Mouse (Mus musculus): ENCODE measurements around the gene Klhl29. TPM values are rescaled to one million over a fixed set of nuclear protein-coding genes. Genes with fewer than 3 reads are reported as not detected.

Gene Klhl29
- total RNA-seq, 2 experiments from 2014 or later: 27.1 to 27.5 TPM

DNA sequence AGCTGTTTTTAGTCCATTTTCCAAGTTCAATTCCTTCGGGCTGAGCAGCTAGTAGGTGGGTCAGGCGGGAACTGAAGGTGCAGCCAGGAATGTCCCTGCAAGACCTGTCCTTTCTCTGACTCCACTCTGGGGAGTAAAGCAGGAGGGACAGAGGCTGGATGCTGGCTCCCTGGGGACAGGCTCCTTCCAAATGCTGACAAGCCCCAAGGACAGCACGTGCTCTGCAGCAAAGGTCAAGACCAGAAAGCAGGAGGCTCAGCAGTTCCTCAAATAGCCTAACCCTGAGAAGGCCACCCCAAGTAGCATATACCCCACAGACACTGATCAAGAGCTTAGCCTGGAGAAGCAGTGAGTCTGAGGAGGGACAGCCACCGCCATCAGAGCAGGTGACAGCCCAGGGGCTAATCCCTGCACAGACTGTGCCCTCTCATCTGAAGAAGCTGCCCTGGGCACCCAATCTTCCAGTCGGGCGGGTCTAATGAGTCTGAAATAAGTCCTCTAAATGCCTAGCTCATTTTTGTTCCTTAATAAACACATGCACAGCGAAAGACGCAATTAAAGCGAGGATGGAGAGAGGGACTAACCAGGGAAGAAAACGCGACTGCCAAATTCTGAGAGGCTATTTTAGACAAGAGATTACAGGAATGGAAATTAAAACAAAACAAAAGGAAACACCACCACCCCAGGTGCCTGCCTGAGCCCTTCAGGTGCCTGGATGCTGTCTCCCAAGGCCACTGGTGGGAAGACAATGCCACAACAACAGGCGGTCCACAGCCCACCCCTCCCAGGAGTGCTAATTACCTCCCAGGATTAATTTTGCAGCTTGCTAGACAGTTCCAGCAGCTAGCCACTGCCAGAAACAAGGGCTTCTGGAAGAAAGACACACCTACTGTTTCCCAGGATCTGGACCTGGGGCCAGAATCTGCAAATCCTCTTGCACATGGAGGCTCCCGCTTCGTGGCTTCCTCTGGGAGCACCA is 148.5 kb downstream of the Klhl29 start:
- no peak for DNase-seq (ENCODE audit: low spot score in 2 of 2)

DNA sequence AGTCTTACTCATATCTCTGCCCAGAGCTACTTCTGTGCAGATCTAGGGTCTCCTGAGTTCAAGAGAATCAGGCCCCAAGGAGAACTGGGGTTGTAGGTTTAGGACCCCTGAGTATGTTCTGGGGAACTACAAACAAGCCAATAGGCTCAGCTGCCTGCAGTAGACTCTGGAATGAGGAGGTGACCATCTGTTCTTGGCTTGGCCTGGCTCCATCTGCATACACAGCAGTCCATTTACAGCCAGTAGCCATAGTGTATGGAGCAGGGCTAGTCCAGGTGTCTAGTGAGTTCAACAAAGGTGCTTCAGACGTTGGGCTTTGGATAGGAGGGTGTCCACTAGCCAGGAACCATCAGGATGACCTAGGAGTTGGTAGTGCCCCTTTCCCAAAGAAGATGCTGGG is 151.9 kb downstream of the Klhl29 start:
- DNase-seq (ENCODE audit: low spot score in 2 of 2): no peak

- no peak for DNase-seq (ENCODE audit: low spot score in 2 of 2)
Measured at GRCm38 (mm10) chr12:5222439-5223202, 152.9 kb downstream of the Klhl29 start.

DNA sequence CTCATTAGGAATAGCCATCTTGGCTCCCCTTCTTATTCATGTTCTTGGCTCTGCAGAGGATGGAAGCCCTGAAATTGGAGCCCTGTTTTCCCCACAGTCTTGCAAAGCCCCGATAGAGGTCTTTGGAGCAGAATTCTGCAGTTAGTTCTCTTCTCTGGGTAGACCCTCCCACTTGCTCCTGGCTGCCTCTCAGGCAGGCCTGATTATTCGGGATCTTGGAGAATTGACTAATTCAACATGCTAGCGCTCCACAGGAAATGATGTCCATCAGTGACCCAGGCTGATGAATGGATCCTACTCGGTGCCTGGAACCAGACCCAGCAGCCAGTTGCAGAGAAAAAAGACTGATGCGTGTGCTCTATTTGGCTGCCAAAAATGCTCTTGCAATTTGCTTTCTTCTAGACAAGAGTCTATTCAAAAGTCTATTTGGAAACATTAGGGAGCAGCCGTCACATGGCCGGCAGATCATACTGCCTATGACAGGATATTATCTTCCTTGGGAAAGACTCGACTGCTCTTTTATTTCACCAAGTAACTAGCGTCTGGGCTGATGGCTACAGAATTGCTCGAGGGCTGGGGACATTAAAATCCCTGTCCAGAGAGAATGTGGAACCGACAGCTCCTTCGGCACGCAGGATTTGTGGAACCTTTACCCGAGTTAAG is 155.4 kb downstream of the Klhl29 start:
- no peak for DNase-seq (ENCODE audit: low spot score in 2 of 2)

- DNase-seq (ENCODE audit: low spot score in 2 of 2): no peak
Measured at GRCm38 (mm10) chr12:5215836-5216747, 159.4 kb downstream of the Klhl29 start.

GRCm38 (mm10) chr12:5214266-5214665 is 161.2 kb downstream of the Klhl29 start:
- DNase-seq (ENCODE audit: low spot score in 2 of 2): no peak

DNA sequence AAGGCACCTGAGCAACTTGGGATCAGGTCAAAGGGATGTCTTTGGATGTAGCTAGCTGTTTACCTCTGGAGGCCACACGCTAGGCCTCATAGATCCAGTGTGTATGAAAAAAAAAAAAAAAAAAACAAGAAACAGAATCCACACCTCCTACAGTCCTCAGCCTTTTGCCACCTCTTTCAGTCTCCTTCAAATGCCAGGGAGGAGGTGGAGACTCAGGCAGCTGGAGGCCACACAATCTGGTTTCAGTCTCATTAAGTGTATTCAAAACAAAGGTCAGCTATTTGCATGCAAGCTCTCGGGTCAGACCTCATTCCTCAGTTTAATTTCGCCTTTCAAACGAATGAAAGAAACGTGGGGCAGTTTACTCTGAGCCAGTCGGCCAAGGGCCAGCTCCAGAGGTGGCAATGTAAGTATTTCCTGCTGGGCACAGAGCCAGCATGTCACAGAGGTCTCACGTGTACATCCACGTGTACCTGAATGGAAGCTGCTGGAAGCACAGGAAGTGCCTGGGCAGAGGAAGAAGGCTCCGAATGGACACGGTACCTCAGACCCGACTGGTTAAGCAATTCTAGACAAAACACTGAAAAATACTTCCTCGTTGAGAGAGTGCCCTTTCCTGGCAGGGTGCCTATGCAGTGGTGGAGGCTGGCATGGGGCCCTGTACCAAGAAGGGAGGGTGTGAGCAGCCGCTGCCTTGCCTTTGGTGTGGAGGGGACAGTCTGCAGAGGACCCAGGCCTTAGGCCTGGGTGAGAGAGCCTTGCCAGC is 162.0 kb downstream of the Klhl29 start:
- DNase-seq (ENCODE audit: low spot score in 2 of 2): peak; percentile 72 to 78

DNA sequence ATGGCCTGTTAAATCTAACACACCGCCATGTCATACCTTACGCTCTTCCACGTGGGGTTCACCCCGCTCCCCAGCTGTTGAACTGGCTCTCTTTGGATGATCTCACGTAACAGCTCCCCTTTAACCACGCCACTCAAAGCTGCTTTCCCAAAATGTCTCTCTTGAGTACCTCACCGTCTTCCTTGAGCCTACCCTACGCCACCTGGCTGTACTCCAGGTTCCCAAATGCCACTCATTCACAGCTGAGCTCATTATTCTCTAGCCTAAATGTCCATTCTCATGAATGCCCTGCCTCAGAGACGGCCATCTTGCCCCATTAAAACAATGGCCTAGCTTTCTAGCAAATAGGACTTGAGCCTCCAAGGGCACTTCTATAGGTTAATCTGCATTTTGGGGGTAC is 163.6 kb downstream of the Klhl29 start:
- DNase-seq (ENCODE audit: low spot score in 2 of 2): no peak

DNA sequence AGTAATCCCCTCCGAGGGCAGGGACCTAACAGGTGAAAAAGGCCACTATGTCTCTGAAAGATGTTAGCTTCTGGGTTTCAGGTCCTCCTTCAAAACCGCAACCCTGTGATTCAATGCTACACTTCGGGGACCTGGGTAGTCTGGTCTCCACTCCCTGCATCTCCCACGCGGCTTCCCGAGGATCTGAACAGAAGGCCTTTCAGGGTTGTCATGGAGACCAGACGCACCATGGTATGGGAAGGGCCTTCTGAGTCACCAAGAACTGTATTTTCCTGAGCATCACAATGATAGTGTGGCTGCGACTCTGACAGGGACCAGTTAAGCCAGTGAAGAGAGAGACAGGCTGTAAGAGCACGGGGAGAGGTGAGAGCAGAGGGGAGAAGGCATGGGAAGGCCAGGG is 164.7 kb downstream of the Klhl29 start:
- peak in 1 of 2 experiments; percentile 47 for DNase-seq (ENCODE audit: low spot score in 2 of 2)

DNA sequence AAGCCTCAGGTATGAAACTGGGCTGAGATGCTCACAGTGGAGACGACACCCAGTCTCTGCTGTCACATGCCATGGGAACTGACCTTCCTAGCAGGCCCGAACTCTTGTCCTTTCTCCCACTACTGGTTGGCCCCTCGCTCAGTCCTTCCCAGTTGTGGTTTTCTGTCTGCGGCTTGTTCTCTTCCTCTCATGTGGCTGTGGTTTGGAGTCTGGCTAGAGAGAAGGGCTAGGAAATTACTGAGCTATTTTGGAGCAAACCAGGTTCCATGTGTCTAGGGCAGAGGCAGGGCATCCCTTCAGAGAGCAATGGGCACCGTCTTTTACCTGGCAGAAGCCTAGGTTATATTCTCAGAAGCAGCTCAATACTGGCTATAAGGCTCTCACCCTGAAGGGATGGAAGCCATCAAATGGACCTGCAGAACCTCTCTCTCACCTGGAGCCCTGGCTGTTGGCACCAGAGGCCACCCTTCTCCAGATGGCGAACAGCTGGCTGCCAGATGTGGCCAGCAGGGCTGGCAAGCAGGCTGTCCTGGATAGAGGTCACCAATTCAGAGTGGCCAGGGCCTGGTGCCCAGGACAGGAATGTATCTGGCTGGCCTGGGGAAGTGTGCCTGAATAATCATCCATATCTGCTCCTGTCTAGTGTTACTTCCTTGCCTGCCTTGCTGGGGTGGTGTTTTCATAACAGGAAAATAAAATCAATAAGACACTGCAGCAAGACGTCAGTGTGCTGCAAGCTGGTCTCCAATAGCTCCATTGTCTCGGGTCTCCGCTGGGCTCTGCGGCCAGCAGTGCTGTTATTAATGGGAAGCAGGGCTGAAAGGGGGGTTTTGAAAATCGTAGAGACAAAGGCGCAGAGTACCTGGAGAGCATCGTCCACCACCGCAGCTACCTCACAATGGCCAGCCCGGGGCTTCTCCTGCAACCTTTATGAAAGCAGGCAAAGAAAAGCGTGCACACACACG is 167.3 kb downstream of the Klhl29 start:
- no peak for DNase-seq (ENCODE audit: low spot score in 2 of 2)

- no peak for DNase-seq (ENCODE audit: low spot score in 2 of 2)
Measured at GRCm38 (mm10) chr12:5207172-5207571, 168.3 kb downstream of the Klhl29 start.

DNA sequence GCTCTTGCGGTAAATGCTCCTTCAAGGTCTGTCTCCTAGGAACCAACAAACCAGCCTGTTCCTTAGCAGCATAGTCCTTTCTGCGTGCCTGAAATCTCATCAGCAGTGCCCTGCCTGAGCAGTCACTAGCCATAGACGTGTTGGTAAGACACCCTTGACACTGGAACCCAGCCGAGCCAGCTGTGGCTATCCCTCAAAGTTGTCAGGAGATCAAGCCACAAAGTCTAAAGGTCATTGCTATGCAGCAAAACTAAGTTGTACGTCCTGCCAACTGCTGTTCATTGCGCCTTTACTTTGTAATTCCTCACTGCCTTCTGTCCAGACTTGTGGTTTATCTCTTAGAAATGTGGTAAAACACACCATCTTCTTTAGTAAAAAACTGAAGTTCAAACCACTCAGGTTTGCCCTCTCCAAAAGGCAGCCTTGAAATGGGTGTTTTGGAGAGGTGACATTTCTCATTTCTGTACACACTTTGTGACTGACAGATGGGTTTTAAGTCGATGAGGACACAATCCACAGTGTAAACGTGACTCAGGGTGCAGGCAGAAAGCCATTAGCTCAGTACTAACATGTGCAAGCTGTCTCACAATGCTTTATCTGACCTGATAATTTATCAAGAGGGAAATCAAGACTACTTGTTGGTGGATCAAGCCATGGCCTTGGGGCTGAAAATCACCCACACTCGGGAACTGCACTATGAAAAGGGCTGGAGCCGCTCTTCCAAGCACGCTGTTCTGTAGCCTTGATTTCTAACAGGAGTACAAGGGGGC is 171.2 kb downstream of the Klhl29 start:
- DNase-seq (ENCODE audit: low spot score in 2 of 2): no peak

DNA sequence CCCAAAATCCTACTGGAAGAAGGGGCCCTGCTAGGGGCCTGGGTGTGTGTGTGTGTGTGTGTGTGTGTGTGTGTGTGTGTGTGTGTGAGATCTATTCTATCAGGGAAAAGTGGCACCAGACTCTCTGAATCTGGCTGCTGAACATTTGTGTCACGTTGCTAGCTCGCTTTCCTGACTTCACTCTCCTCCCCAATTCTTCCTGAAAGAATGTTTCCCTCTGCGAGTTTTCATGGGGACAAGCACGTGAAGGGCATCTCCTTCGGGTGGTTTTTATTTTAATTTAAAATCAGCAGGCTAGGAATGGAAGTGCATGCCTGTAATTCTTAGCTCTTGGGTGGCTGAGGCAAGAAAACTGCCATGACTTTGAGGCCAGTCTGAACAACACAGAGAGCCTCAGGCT is 172.1 kb downstream of the Klhl29 start:
- no peak for DNase-seq (ENCODE audit: low spot score in 2 of 2)

DNA sequence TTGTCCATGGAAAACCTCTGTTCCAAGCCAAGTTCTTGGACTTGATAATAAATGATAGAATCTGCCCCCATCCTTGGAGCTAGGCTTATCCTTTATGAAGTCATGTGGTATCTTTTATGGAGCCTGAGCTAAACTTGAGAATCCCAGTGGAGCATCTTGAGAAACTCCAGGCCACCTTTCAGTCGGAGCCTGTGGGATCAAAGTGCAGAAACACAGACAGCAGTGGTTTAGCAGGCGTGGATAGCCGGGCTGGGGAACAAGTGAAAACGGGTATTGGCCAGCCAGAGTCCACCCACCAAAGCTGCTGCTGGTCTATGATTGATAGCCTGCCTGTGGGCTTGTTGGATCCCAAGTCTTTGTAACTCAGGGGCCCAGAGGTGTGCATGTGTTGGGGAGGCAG is 177.2 kb downstream of the Klhl29 start:
- no peak for DNase-seq (ENCODE audit: low spot score in 2 of 2)

DNA sequence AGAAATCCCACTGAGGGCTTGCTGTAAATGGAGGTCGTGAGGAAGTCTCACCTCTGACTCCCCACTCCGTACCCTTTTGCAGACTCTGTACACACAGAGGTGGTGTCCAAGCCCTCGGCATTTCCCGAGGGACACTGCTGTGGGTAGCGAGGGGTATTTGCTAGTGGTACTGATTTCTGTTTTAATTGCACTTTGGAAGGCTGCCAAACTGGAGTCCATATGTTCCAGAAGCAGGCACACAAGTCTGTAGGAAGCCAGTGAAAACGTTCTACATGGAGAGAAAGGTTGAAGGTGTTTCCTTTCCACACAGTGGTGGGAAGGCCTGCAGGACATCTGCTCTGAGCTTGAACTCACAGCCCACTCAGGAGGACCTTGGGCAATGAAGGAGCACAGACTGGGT is 181.3 kb downstream of the Klhl29 start:
- DNase-seq (ENCODE audit: low spot score in 2 of 2): no peak

GRCm38 (mm10) chr12:5192380-5192718 is 183.1 kb downstream of the Klhl29 start:
- DNase-seq (ENCODE audit: low spot score in 2 of 2): no peak

- DNase-seq (ENCODE audit: low spot score in 2 of 2): no peak
Measured at GRCm38 (mm10) chr12:5191628-5192379, 183.7 kb downstream of the Klhl29 start.

Measured in layer of hippocampus, postnatal 10 days (tissue).